Mouse (Mus musculus) gastrocnemius, adult 18-20 months (tissue): ENCODE results near the gene Wnt5a. TPM values are rescaled to one million over a fixed set of nuclear protein-coding genes. Genes with fewer than 3 reads are reported as not detected.

ENCODE experiments used
- DNase-seq: peaks from one replicate; pipeline ENCODE4 v3.0.0; 2021; ENCODE audit warnings: low spot score
- long read RNA-seq, 2 experiments: library from polyadenylated mRNA; stranded (forward); transcript quantifications; one replicate each; pipeline ENCODE4 v2.0.0; 2021
- total RNA-seq, 2 experiments: library from RNA; stranded (reverse); gene quantifications; 2 replicates each; pipeline ENCODE4 v1.2.3; 2021

Wnt5a gene
- total RNA-seq = 1 to 10 TPM; 3.4 to 5.6 TPM
- long read RNA-seq, experiment 1, full-length matches to known transcripts = 3 of 4 reads
- long read RNA-seq, experiment 1, partial matches to known transcripts = 0 of 4 reads
- long read RNA-seq, experiment 1, other reads (novel, unspliced or antisense) = 1 of 4 reads
- long read RNA-seq, experiment 2, full-length matches to known transcripts = 1 of 1 reads
- long read RNA-seq, experiment 2, partial matches to known transcripts = 0 of 1 reads
- long read RNA-seq, experiment 2, other reads (novel, unspliced or antisense) = 0 of 1 reads

DNA sequence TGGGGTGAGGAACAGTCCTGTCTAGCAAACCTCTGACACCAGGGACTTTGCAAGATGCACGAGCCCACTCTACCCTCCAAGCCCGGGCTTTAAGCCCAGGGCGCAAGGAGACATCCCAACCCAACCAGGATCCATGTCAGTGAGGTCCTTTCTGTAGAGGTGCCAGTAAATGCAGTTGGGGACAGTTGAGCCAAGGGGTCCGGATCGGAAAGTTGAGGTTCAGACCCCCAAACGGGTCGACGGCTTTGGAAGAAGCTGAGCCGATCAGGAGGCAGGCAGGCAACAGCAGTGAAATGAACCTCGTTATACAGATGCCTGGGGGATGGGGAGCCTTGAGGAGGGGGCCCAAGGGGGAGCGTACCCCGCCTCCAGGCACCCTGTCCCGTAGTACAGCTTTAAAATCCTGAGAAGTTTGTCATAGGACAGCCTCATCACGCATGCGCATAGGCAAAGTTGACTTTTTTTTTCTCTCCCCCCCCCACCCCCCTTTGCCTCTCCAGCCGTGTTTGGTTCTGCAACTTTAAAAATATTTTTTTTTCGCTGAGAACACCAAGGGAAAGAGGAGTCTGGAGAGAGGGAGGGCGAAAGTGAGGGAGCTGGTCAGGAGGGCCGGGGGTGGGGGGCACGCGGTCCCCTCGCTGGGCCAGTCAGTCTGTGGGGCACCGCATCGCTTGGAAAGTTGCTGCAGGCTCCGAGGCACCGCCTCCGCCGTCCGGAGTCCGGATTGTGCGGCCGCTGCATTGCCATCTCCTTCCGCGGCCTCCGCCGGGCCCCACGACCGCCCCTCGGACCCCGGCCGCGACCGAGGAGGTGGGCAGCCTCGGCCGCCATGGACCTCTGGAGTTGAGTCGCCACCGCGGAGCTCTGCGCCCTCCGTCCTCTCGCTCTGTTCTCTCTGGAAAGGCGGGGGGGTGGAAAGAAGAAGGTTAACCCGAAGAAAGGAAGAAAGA, at the start of gene Wnt5a:
Gene Wnt5a (plus strand): TSS at position 650 of the 950 bp plus-strand sequence.
- peak; percentile 25 for DNase-seq

DNA sequence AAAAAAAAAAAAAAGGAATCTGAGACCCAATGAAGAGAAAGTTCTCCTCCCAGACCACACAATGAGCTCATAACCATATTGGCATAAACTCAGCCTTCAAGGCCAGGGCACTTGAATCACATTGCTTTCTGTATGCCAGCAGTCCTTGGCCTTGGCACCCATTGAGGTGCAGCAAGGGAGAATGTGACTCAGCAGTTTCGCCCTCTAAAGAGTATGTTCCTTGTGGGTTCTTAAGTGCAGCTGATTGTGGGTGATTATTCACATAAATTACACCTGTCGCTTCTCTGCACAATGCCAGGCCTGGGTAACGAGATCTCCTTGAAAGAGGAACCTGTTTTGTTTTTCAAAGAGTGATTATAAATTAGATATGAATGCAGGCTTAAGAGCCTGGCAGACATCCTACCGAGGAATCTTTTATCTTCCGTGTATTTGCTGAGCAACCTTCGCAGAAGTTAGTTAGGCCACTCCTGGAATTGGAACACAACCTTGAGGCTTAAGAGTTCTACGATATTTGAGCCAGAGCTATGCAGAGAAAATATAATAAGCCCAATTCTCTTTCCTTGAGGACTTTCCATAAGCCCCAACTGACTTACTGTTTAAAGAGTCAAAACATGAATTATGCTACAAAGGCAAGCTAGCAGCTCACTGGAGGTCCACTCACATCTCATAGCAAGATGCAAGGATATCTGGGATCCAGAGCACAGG, 48.0 kb upstream of the Wnt5a start:
- DNase-seq = no peak

DNA sequence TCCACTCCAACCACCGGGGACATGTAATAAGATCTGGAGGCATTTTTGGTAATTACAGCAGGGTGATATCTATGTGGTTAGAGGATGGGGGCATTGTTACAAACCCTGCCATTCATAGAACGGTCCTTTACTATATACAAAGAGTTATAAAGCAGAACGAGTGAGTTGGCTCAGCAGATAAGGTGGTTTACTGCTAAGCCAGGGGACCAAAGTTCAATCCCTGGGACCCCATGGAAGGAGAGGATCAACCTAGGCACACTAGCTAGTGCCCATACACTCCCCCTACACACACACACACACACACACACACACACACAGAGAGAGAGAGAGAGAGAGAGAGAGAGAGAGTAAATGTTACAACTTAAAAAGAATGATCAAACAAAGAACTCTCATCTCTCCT, 47.1 kb upstream of the Wnt5a start:
- DNase-seq = no peak

DNA sequence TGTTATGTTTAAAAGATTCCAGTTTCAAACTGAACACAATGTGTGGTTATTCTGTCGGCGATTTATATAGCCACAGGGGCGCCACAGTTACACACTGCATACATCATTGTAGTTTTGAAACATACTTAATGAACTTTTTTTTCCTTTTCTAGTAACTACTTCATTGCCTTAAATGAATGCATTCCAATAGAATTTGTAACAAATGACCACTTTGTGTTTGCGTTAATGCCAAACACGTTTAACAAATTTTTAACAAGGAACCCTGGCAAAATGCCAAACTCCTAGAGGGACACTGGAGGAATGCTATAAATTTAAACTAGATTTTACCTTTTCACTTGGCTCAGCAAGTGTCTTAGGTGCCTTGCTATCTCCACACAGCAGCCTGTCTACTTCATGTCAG, 36.6 kb upstream of the Wnt5a start:
- DNase-seq = no peak

DNA sequence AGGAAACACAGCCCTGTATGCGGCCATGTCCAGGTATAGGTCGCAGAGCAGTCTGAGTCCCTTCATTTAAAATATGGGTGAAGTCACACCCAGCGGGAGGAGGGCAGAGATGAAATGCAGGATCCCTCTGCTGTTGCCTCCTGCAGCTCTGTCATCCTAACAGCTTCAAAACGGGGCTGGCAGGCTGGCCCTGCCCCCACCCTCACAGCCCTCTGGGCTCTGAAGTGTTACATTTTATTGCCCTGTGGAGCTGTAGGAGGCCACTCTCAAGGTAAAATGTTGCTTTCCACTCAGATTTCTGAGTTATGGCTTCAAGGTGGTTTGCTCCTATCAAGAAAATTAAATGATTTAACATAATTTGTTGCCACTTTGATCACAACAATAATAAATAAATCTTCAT, 34.9 kb upstream of the Wnt5a start:
- DNase-seq = no peak

DNA sequence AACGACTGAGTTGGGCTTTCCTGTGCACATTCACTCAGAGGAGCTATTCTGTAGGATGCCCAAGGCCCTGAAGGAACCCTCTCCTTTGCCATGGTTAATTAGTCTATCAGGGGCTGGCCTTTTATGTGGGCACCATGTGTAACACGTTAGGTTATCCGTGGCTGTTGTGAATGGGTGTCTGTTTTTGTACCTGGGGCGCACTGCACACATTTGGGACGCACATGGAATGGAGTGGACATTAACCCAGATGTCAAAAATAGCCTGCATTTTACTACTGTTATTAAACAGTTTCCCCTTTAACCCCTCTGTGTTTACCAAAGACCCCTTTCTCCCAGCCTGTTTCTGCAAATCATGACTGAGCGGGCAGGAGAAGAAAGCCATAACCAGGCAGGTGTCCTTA, 34.3 kb upstream of the Wnt5a start:
- no peak for DNase-seq

DNA sequence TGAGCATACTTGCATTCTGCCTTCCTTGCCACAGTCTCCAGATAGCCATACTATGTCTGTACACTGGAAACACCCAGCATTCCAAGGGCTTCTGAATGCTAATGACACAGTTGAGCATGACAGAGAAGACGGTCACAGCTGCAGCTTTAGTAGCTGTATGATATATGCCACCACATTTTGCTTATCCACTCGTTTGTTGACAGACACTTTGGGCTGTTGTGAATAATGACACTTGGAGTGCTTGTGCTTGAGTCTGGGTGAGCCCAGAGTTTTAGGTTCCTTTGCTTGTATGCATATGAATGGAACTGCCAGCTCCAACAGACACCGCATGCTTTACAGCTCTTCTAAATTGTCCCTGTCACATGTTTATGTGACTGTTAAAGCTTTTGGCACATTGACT, 29.5 kb upstream of the Wnt5a start:
- no peak for DNase-seq

DNA sequence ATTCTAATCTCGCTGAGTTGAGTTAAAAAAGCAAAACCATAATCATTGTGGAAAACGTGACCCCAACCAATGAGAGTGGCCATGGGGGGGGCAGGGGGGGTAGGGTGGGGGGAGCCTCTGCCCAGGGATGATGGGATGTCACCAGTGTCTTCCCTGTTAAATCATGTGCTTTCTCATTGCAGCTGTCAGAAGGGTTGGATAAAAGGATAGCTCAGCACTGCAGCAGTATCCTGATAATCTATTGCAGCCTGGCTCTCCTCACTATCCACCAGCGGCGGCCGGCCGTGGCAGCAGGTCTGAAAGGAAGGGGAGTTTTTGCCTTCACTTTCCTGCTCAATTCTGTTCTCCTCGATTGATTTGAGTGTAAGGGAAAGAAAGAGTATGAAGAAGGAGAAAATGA, 29.1 kb upstream of the Wnt5a start:
- no peak for DNase-seq

DNA sequence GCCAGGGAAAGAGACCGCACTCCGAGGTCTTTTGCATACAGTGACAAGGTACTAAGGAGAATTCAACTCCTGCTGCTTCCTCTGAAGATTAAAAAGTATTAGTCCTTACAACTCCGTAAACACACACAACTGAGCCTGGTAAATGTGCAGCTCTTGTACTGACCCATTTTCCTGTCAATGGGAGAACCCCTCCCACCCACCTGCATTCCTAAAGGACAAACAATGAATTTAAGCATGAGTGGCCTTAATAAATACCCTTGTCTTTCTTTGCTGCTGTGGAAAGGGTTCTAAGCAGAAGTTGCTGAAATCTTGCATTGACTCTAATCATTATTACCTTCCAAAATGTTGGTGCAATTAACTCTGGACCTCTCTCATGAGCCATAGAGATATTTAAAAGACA, 27.8 kb upstream of the Wnt5a start:
- DNase-seq = no peak

DNA sequence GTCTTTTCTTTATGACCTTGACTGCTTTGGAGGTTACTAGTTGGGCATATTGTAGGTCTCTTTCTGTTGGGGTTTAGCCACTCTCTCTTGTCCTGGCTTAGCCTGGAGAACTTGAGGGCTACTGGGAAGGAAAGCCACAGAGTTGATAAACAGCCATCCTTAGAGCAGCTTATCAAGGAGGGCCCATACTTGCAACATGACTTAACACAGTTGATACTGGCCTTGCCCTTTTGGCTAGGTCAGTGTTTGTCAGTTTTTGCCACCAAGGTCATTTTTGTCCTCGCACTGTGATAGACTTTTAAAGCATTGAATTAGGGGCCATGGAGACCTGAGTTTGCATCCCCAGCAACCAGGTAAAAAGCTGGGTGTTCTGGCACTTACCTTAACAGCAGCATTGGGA, 23.7 kb upstream of the Wnt5a start:
- DNase-seq = no peak

DNA sequence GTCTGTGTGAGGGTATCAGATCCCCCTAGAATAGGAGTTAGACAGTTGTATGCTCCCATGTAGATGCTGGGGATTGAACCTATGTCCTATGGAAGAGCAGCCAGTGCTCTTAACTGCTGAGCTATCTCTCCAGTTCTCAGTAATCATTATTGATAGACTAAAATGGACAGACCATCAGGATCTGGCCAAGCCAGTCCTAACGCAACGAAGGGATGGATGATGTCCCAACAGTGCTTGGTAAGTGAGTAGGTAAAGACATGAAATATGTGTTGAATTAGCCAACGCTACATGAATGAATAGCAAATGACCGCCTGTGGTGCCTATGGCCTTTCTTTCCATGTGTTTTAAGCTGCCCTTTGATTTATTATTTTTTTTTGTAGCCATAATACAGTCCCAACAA, 10.7 kb upstream of the Wnt5a start:
- no peak for DNase-seq

DNA sequence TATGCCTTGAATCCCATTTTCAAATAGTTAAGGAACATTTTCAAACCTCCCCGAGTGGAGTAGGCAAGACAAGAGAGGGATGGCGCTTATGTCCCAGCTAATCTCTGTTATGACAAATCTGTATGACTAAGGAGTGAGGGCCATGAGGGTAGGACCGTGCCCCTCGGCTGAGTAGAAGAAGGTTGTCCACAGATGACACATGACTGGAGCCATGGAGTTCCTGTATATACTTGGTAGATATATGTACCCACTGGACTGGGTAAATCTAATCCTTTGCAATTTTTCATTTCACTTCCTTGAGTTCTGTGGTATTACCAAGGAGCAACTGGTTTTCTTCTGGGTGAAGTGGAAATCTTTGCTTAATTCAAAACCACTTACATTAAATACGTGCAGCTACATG, 10.3 kb upstream of the Wnt5a start:
- DNase-seq = no peak

DNA sequence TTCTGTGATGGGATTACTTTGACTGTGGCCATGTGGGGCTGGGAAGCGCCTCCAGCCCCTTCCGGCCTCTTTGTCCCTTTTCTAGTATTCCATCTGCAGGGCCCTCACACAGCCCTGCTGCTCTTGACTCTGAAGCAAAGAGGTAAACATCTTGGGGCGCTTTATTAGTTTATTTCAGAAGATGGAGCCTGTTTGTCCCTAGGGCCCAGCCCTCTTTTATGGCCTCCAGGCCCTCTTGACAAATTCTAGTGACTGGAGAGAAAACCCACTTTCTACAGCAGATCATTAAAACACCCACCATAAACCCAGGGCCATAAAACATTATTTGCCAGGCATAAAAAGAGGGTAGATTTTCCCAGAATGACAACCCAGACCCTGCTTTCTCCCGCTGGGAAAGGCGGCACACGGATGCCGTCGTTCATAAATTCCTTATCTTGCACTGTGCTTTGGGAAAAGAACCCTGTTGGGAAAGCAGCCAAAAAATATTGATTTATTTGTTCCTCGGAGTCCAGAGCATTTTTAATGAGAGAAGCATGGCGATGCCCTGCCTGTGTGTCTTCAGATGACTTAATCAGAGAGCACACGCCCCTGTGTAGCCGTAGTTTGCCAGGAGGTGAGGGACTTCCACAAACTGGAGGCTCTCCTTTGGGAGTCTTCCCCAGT, 3.2 kb upstream of the Wnt5a start:
- no peak for DNase-seq

DNA sequence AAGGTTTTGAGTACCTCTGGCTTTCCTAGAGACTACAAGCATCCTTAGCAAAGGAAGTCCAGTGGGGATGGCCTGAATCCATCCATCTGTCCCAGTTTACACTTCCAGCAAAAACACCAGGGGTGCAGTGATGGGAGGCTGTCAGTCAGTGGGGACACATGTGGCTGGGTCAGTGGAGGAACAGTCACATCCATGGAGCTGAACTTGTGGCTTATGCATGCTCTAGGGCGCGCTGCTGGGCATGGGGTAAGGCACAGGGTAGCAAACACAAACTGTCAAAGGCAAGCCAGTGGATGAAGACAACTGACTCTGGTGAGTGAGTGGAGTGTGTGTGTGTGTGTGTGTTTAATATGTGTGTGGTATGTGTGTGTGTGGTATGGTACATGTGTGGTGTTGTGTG, 1.3 kb upstream of the Wnt5a start:
- DNase-seq = no peak

DNA sequence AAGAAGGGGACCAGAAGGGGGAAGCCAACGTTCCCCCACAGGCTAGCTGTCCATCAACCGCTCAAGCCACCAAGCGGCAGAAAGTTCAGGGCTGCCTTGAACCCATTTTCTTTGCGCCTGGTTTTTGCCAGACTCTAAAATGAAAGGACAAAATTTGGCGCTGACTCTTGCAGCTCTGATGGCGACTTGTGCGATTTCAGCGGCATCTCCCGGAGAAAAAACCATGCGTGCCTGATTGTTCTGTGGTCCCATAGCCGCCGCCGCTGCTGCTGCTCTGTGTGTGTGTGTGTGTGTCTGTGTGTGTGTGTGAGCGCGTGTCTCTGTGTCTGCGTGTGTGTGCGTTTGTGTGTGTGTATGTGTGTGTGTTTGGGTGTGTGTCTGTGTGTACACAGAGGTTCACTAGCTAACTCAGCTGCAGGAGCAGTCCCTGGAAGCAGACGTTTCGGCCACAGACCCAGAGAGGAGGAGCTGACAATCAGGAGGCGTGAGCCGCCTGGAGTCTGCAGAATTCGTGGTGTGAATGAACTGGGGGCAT, 568 bp downstream of the Wnt5a start:
- DNase-seq = peak; percentile 31

DNA sequence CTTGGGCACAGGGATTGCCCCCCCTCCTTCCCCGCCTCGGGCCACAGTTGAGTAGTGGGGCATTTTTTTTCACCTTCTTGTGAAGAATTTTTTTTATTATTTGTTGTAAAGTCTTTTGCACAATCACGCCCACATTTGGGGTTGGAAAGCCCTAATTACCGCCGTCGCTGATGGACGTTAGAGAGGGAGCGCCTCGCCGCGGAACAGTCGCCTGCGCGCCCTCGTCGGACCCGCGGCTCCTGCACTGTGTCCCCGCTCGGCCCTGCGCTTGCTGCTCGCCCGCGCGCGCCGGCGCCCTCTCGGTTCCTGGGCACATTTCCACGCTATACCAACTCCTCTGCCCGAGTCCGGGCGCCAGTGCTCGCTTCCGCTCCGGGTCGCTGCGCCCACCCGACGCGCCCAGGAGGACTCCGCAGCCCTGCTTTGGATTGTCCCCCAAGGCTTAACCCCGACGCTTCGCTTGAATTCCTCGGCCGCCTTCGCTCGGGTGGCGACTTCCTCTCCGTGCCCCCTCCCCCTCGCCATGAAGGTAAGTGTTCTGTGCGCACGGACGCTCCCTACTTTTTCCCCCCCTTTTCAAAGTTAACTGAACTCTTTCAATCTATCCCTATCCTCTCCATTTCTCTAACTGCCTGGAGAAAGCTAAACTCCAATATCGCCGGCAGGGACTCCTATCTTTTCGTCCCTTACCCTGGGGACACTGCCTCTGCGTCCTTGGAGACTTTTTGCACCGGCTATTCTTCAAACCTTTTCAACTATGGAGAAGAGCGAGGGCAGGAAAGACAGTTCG, 1.2 kb downstream of the Wnt5a start:
- peak; percentile 11 for DNase-seq

DNA sequence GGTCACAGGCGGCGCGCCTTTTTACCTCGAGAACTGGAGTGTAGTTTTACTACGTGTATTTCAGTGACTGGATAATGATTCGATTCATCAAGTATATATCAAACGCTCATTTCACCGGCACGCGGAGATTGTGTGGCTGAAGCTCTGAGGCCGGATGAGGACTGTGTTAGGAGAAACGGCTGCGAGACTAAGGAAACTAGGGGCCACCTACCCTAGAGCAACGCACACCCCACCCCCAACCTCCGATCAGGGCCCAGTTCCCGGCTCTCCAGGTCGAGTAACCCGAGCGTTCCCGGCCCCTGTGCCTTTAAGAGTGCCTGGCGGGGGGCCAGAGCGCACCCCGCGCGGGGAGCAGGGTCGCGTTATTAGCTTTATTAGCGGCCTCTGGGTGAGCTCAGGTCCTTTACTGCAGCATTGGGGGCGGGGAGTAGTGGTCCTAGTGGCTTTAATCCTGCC, 1.9 kb downstream of the Wnt5a start:
- DNase-seq = peak; percentile 41

DNA sequence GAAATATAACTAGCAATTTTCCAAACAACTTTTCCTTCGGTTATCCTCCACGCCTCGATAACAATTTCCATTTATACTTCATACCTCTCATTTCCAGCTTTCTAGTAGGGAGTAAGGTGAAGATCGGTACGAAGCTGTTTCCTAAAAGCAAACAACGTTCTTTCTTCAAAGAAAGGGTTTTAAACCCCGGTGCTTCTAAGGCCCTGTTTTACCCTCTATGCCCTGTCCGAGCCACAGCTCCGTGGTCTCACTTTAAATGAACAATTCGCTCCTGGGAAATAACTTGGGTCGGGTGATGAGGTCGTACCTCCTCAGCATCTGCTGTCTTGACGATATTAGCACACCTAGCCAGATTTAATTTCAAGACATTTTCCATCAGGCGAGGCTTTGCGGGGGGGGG, 2.5 kb downstream of the Wnt5a start:
- DNase-seq = no peak

DNA sequence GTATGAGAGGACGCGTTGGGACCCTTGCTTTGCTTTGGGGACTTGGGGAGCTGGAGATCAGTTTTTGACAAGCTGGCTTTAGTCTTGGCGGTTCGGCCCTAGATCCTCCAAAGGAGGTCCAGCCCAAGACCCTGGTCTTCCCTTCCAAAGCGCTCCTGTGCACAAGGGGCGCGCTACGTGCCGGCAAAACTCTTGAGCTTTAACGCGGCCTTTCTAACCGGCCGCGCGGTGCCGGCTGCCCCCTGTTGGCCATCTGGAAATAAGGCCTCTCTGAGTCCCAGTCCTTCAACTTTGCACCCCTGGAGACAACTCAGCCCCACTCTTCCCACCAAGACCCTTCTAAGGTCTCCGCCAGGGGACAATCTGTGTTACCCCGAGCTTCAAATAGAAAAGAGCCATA, 2.9 kb downstream of the Wnt5a start:
- peak; percentile 65 for DNase-seq
